Mouse (Mus musculus): ENCODE results near the gene Peak1. TPM values are rescaled to one million over a fixed set of nuclear protein-coding genes. Genes with fewer than 3 reads are reported as not detected.

Peak1 gene
- total and polyA plus RNA-seq, 3 experiments = 2.8 to 13.3 (median 5.4) TPM

- Histone ChIP-seq H3K36me3 (replicated peaks in 1 of 2; ENCODE audit: control insufficient read depth in 1 of 2, insufficient read depth in 1 of 2, low read length in 1 of 2) (no peaks in the 10 kb centered on the region), H3K9me3 (replicated peaks; ENCODE audit: low read length) (peaks cover 4% of the 10 kb centered on the region), H3K79me2 (replicated peaks; ENCODE audit: control insufficient read depth, extremely low read depth, insufficient read depth, poor library complexity, severe bottlenecking) (no peaks in the 10 kb centered on the region), H3K9ac (ENCODE audit: insufficient read depth, low read depth) (no peak within 1 kb of the TSS), H3K27ac (ENCODE audit: insufficient read depth, low read depth) (no peak within 1 kb of the TSS), H3K4me2 (ENCODE audit: insufficient read depth, low read depth, poor library complexity, severe bottlenecking) (no peak within 1 kb of the TSS), H3K27me3 (replicated peaks) (no peaks in the 10 kb centered on the region), H3K4me1 (ENCODE audit: control insufficient read depth in 1 of 2, insufficient read depth in 2 of 2) (peaks cover 9 to 43% of the 10 kb centered on the region in 2 experiments; a peak in 3 of 4 replicates), H3K4me3 (replicated peaks in 1 of 3; ENCODE audit: low read depth in 2 of 3, low read length in 2 of 3, poor library complexity in 1 of 3) (no peak within 1 kb of the TSS)
- in situ Hi-C loops (cut with MboI; ENCODE audit: low pct_ligation_motif_present, low pct_unique_long_range_greater_than_20kb, low sequenced_read_pairs) = no loop called here
- TF ChIP-seq USF1 (IDR thresholded peaks at IDR 0.05; ENCODE audit: low read depth, low read length) (no peak), POLR2A (IDR thresholded peaks at IDR 0.05; ENCODE audit: low read depth, low read length) (no peak), ZNF384 (IDR thresholded peaks at IDR 0.05; ENCODE audit: low read depth, low read length) (no peak), ZKSCAN1 (IDR thresholded peaks at IDR 0.05; ENCODE audit: borderline replicate concordance, low read depth, low read length) (no peak), RCOR1 (conservative IDR thresholded peaks at IDR 0.05; ENCODE audit: low read depth, low read length) (no peak), UBTF (IDR thresholded peaks at IDR 0.05; ENCODE audit: low read depth, low read length) (no peak), ETS1 (conservative IDR thresholded peaks at IDR 0.05; ENCODE audit: low read depth, low read length) (no peak), POLR2AphosphoS2 (IDR thresholded peaks at IDR 0.05; ENCODE audit: low read depth, low read length) (no peak)
- no peak for DNase-seq (ENCODE audit: extremely low read depth)
- dilution Hi-C loops (cut with MboI; ENCODE audit: extremely low pct_ligation_motif_present, extremely low pct_unique_long_range_greater_than_20kb, low sequenced_read_pairs) = no loop called here
These were observed 252.5 kb downstream of the Peak1 start, which contains the start of gene Tspan3 for GRCm38 (mm10) chr9:56165377-56165776. Gene Tspan3 (minus strand): TSS chr9:56165477.

GRCm38 (mm10) chr9:56160341-56161141 is 257.3 kb downstream of the Peak1 start:
- DNase-seq (ENCODE audit: extremely low read depth) = peak; percentile 74
- dilution Hi-C loops (cut with MboI; ENCODE audit: extremely low pct_ligation_motif_present, extremely low pct_unique_long_range_greater_than_20kb, low sequenced_read_pairs) = no loop called here
- Histone ChIP-seq H3K27ac (ENCODE audit: insufficient read depth, low read depth) (no peak overlapping the region), H3K27me3 (replicated peaks) (no peaks in the 10 kb centered on the region), H3K4me1 (ENCODE audit: control insufficient read depth in 1 of 2, insufficient read depth in 2 of 2) (peaks cover 6 to 62% of the 10 kb centered on the region in 2 experiments; a peak in 2 of 4 replicates), H3K79me2 (replicated peaks; ENCODE audit: control insufficient read depth, extremely low read depth, insufficient read depth, poor library complexity, severe bottlenecking) (no peaks in the 10 kb centered on the region), H3K36me3 (replicated peaks in 1 of 2; ENCODE audit: control insufficient read depth in 1 of 2, insufficient read depth in 1 of 2, low read length in 1 of 2) (no peaks in the 10 kb centered on the region), H3K9me3 (replicated peaks; ENCODE audit: low read length) (no peaks in the 10 kb centered on the region), H3K9ac (ENCODE audit: insufficient read depth, low read depth) (peak overlapping the region; percentile 37), H3K4me2 (ENCODE audit: insufficient read depth, low read depth, poor library complexity, severe bottlenecking) (peak overlapping the region; percentile 33), H3K4me3 (replicated peaks in 1 of 3; ENCODE audit: low read depth in 2 of 3, low read length in 2 of 3, poor library complexity in 1 of 3) (peak overlapping the region; percentile 66 to 95 (median 85))
- TF ChIP-seq NRF1 (IDR thresholded peaks at IDR 0.05; ENCODE audit: low read depth, low read length) (peak; percentile 49; the same call in 1 of the 2 replicates), HCFC1 (IDR thresholded peaks at IDR 0.05; ENCODE audit: low read depth, low read length) (peak; percentile 20; the same call in 1 of the 2 replicates), RCOR1 (conservative IDR thresholded peaks at IDR 0.05; ENCODE audit: low read depth, low read length) (no peak), TCF12 (IDR thresholded peaks at IDR 0.05; ENCODE audit: low read depth, low read length) (peak; percentile 56; the same call in 1 of the 2 replicates), USF1 (IDR thresholded peaks at IDR 0.05; ENCODE audit: low read depth, low read length) (no peak), POLR2A (IDR thresholded peaks at IDR 0.05; ENCODE audit: low read depth, low read length) (peak; percentile 56; the same call in 1 of the 2 replicates), MAX (IDR thresholded peaks at IDR 0.05; ENCODE audit: low read length) (peak; percentile 35; the same call in 1 of the 2 replicates), ZMIZ1 (IDR thresholded peaks at IDR 0.05; ENCODE audit: low read depth, low read length) (no peak), ZNF384 (IDR thresholded peaks at IDR 0.05; ENCODE audit: low read depth, low read length) (no peak), MXI1 (IDR thresholded peaks at IDR 0.05; ENCODE audit: low read depth, low read length) (peak; percentile 47; the same call in 1 of the 2 replicates)
- in situ Hi-C loops (cut with MboI; ENCODE audit: low pct_ligation_motif_present, low pct_unique_long_range_greater_than_20kb, low sequenced_read_pairs) = no loop called here

Measured in CH12.LX (cell line).